Mouse (Mus musculus): ENCODE results near the gene Kcna7. TPM values are rescaled to one million over a fixed set of nuclear protein-coding genes. Genes with fewer than 3 reads are reported as not detected.
"Not testable (repeated sequence)": the region's sequence is repeated elsewhere in the genome, so short reads cannot be mapped to it uniquely, and the experiment has no call there.

Kcna7 gene
- polyA plus RNA-seq, 1 experiment from 2014 or later: not detected

GRCm38 (mm10) chr7:45368178-45368577 lies 37.3 kb upstream of the Kcna7 start:
- Histone ChIP-seq H3K9me3 (replicated peaks) (no peaks in the 10 kb centered on the region), H3K9ac (peak overlapping the region; percentile 70), H3K4me3 (peak overlapping the region; percentile 85), H3K27ac (no peak overlapping the region), H3K27me3 (peaks cover 25% of the 10 kb centered on the region), H3K36me3 (ENCODE audit: poor library complexity, severe bottlenecking) (peaks cover 19% of the 10 kb centered on the region), H3K4me2 (peak overlapping the region; percentile 84), H3K4me1 (peaks cover 41% of the 10 kb centered on the region)
- ATAC-seq: no peak
- 76% methylated on average over 15 of the region's 15 CpGs for WGBS

- Histone ChIP-seq H3K27me3 (peaks cover 20% of the 10 kb centered on the region), H3K9ac (no peak overlapping the region), H3K4me2 (peak overlapping the region; percentile 90), H3K9me3 (replicated peaks) (no peaks in the 10 kb centered on the region), H3K4me3 (peak overlapping the region; percentile 46; the same call in 1 of the 2 replicates), H3K4me1 (peaks cover 41% of the 10 kb centered on the region), H3K27ac (no peak overlapping the region), H3K36me3 (ENCODE audit: poor library complexity, severe bottlenecking) (peaks cover 29% of the 10 kb centered on the region)
- no peak for ATAC-seq
- 77% methylated on average over 16 of the region's 16 CpGs for WGBS
Observed at GRCm38 (mm10) chr7:45369022-45369745, 36.3 kb upstream of the Kcna7 start.

- Histone ChIP-seq H3K36me3 (ENCODE audit: poor library complexity, severe bottlenecking) (peaks cover 35% of the 10 kb centered on the region), H3K27me3 (peaks cover 20% of the 10 kb centered on the region), H3K4me2 (peak overlapping the region; percentile 90), H3K9ac (peak overlapping the region; percentile 69), H3K9me3 (replicated peaks) (no peaks in the 10 kb centered on the region), H3K27ac (no peak overlapping the region), H3K4me3 (peak overlapping the region; percentile 46), H3K4me1 (peaks cover 38% of the 10 kb centered on the region)
- no peak; the same call in 1 of the 2 replicates for ATAC-seq
- WGBS: 8% methylated on average over 52 of the region's 52 CpGs
Observed at GRCm38 (mm10) chr7:45369836-45370474, 35.5 kb upstream of the Kcna7 start.

- Histone ChIP-seq H3K4me1 (peaks cover 30% of the 10 kb centered on the region), H3K9ac (peak within 1 kb of the TSS; percentile 69), H3K9me3 (replicated peaks) (no peaks in the 10 kb centered on the region), H3K27me3 (peaks cover 20% of the 10 kb centered on the region), H3K4me2 (peak within 1 kb of the TSS; percentile 90), H3K27ac (no peak within 1 kb of the TSS), H3K4me3 (peak within 1 kb of the TSS; percentile 46), H3K36me3 (ENCODE audit: poor library complexity, severe bottlenecking) (peaks cover 41% of the 10 kb centered on the region)
- peak; percentile 52 for ATAC-seq
- WGBS: 11% methylated on average over 28 of the region's 28 CpGs
Observed at GRCm38 (mm10) chr7:45370475-45371311, 34.8 kb upstream of the Kcna7 start, which contains the start of gene Lin7b. Gene Lin7b, minus strand, starts transcription at chr7:45370583.

- Histone ChIP-seq H3K36me3 (ENCODE audit: poor library complexity, severe bottlenecking) (peaks cover 58% of the 10 kb centered on the region), H3K9ac (no peak overlapping the region), H3K9me3 (replicated peaks) (no peaks in the 10 kb centered on the region), H3K27ac (no peak overlapping the region), H3K4me1 (peaks cover 24% of the 10 kb centered on the region), H3K4me3 (no peak overlapping the region), H3K4me2 (no peak overlapping the region), H3K27me3 (peaks cover 20% of the 10 kb centered on the region)
- WGBS: 83% methylated on average over 5 of the region's 5 CpGs
- ATAC-seq: no peak
Observed at GRCm38 (mm10) chr7:45372371-45372770, 33.1 kb upstream of the Kcna7 start.

GRCm38 (mm10) chr7:45374620-45375019 lies 30.8 kb upstream of the Kcna7 start:
- Histone ChIP-seq H3K4me2 (no peak overlapping the region), H3K4me3 (no peak overlapping the region), H3K9me3 (replicated peaks) (no peaks in the 10 kb centered on the region), H3K36me3 (ENCODE audit: poor library complexity, severe bottlenecking) (peaks cover 80% of the 10 kb centered on the region), H3K4me1 (peaks cover 14% of the 10 kb centered on the region), H3K27me3 (peaks cover 7% of the 10 kb centered on the region), H3K27ac (no peak overlapping the region), H3K9ac (no peak overlapping the region)
- 88% methylated on average over 8 of the region's 8 CpGs for WGBS
- no peak for ATAC-seq

GRCm38 (mm10) chr7:45376057-45376456 lies 29.4 kb upstream of the Kcna7 start:
- Histone ChIP-seq H3K9me3 (replicated peaks) (no peaks in the 10 kb centered on the region), H3K4me1 (no peaks in the 10 kb centered on the region), H3K36me3 (ENCODE audit: poor library complexity, severe bottlenecking) (peaks cover 95% of the 10 kb centered on the region), H3K27ac (no peak overlapping the region), H3K4me2 (no peak overlapping the region), H3K9ac (no peak overlapping the region), H3K4me3 (no peak overlapping the region), H3K27me3 (no peaks in the 10 kb centered on the region)
- ATAC-seq: no peak
- 94% methylated on average over 1 of the region's 1 CpGs for WGBS

GRCm38 (mm10) chr7:45386077-45386476 lies 19.4 kb upstream of the Kcna7 start:
- Histone ChIP-seq H3K4me1 (no peaks in the 10 kb centered on the region), H3K4me2 (no peak overlapping the region), H3K4me3 (no peak overlapping the region), H3K9ac (no peak overlapping the region), H3K27me3 (no peaks in the 10 kb centered on the region), H3K9me3 (replicated peaks) (no peaks in the 10 kb centered on the region), H3K27ac (no peak overlapping the region), H3K36me3 (ENCODE audit: poor library complexity, severe bottlenecking) (peaks cover 98% of the 10 kb centered on the region)
- WGBS: 89% methylated on average over 3 of the region's 3 CpGs
- no peak for ATAC-seq

GRCm38 (mm10) chr7:45395129-45395541 lies 10.3 kb upstream of the Kcna7 start:
- peak overlapping the region; percentile 82 for H3K4me3 ChIP-seq
- no peaks in the 10 kb centered on the region for H3K9me3 ChIP-seq (replicated peaks)
- H3K9ac ChIP-seq: peak overlapping the region; percentile 95
- H3K4me1 ChIP-seq: peaks cover 26% of the 10 kb centered on the region
- peak overlapping the region; percentile 99 for H3K4me2 ChIP-seq
- H3K27me3 ChIP-seq: no peaks in the 10 kb centered on the region
- peaks cover 27% of the 10 kb centered on the region for H3K36me3 ChIP-seq (ENCODE audit: poor library complexity, severe bottlenecking)
- H3K27ac ChIP-seq: peak overlapping the region; percentile 99
- peak; percentile 81 for ATAC-seq
- 1% methylated on average over 18 of the region's 20 CpGs for WGBS

- under 1% methylated on average over 60 of the region's 60 CpGs for WGBS
- no peaks in the 10 kb centered on the region for H3K27me3 ChIP-seq
- peak within 1 kb of the TSS; percentile 95 for H3K9ac ChIP-seq
- H3K4me1 ChIP-seq: peaks cover 26% of the 10 kb centered on the region
- H3K9me3 ChIP-seq (replicated peaks): no peaks in the 10 kb centered on the region
- H3K27ac ChIP-seq: peak within 1 kb of the TSS; percentile 99
- peaks cover 21% of the 10 kb centered on the region for H3K36me3 ChIP-seq (ENCODE audit: poor library complexity, severe bottlenecking)
- H3K4me2 ChIP-seq: peak within 1 kb of the TSS; percentile 99
- ATAC-seq: peak; percentile 97
- peak within 1 kb of the TSS; percentile 82 for H3K4me3 ChIP-seq
Observed at GRCm38 (mm10) chr7:45395578-45396336, 9.7 kb upstream of the Kcna7 start, which contains the start of gene Snrnp70. Gene Snrnp70, minus strand, starts transcription at chr7:45395742.

- peak; percentile 50 for ATAC-seq
- H3K27me3 ChIP-seq; H3K9me3 ChIP-seq (replicated peaks): not testable (repeated sequence)
- H3K27ac ChIP-seq: peak overlapping the region; percentile 73
- H3K4me2 ChIP-seq: peak overlapping the region; percentile 62
- peak overlapping the region; percentile 82 for H3K4me3 ChIP-seq
- peak overlapping the region; percentile 58 for H3K9ac ChIP-seq
- WGBS: 9% methylated on average over 3 of the region's 3 CpGs
- peaks cover 16% of the 10 kb centered on the region for H3K36me3 ChIP-seq (ENCODE audit: poor library complexity, severe bottlenecking)
- H3K4me1 ChIP-seq: peaks cover 26% of the 10 kb centered on the region
Observed at GRCm38 (mm10) chr7:45396337-45396775, 9.1 kb upstream of the Kcna7 start.

Data from forebrain, embryonic 13.5 days (tissue).